Mouse (Mus musculus) gastrocnemius, postnatal 36 days (tissue): ENCODE measurements around the gene Mapk8ip2. TPM values are rescaled to one million over a fixed set of nuclear protein-coding genes. Genes with fewer than 3 reads are reported as not detected.
A peak's percentile ranks its signal among the peaks of the same experiment; 100 is the strongest.

Experiments used
- DNase-seq, 2 experiments: peaks; one replicate each; pipeline ENCODE4 v3.0.0; 2022
- intact Hi-C: fragments of 180-260 bp; cut with DNase I; formaldehyde crosslinking; loops from one replicate; pipeline ENCODE4 v1.15.1; 2025
- total RNA-seq, 2 experiments: library from RNA; stranded (reverse); gene quantifications; 2 replicates each; pipeline ENCODE4 v1.2.3; 2021

Mapk8ip2 gene
- total RNA-seq, 2 experiments from 2014 or later: 0.28 to 0.30 TPM

- no peak for DNase-seq
- intact Hi-C loops: no loop called here
Observed at GRCm38 (mm10) chr15:89477806-89478205, 24.1 kb downstream of the Mapk8ip2 start.

- no peak for DNase-seq
- intact Hi-C loops: no loop called here
Observed at GRCm38 (mm10) chr15:89478622-89479021, 24.9 kb downstream of the Mapk8ip2 start.

GRCm38 (mm10) chr15:89480584-89480983 is 26.9 kb downstream of the Mapk8ip2 start:
- intact Hi-C loops: no loop called here
- peak; percentile 61 for DNase-seq

GRCm38 (mm10) chr15:89488182-89488581 is 34.5 kb downstream of the Mapk8ip2 start:
- no peak for DNase-seq
- intact Hi-C loops: no loop called here

- no peak for DNase-seq
- intact Hi-C loops: no loop called here
Observed at GRCm38 (mm10) chr15:89488611-89489117, 35.0 kb downstream of the Mapk8ip2 start.

GRCm38 (mm10) chr15:89494970-89495369 is 41.3 kb downstream of the Mapk8ip2 start:
- intact Hi-C loops: no loop called here
- no peak for DNase-seq

GRCm38 (mm10) chr15:89496131-89496530 is 42.4 kb downstream of the Mapk8ip2 start:
- DNase-seq: no peak
- intact Hi-C loops: no loop called here

- intact Hi-C loops: no loop called here
- DNase-seq: no peak
Observed at GRCm38 (mm10) chr15:89496841-89497240, 43.1 kb downstream of the Mapk8ip2 start.

- intact Hi-C loops: no loop called here
- peak in 1 of 2 experiments; percentile 27 for DNase-seq
Observed at GRCm38 (mm10) chr15:89497391-89498048, 43.8 kb downstream of the Mapk8ip2 start.

GRCm38 (mm10) chr15:89498049-89498960 is 44.6 kb downstream of the Mapk8ip2 start:
- intact Hi-C loops: no loop called here
- DNase-seq: no peak

- intact Hi-C loops: no loop called here
- no peak for DNase-seq
Observed at GRCm38 (mm10) chr15:89498961-89499688, 45.4 kb downstream of the Mapk8ip2 start, which contains the start of gene Shank3. TSS of gene Shank3 (plus strand) at chr15:89499623.

- no peak for DNase-seq
- intact Hi-C loops: no loop called here
Observed at GRCm38 (mm10) chr15:89499784-89500220, 46.1 kb downstream of the Mapk8ip2 start.

GRCm38 (mm10) chr15:89500221-89500791 is 46.6 kb downstream of the Mapk8ip2 start:
- DNase-seq: no peak
- intact Hi-C loops: no loop called here

GRCm38 (mm10) chr15:89501321-89501720 is 47.6 kb downstream of the Mapk8ip2 start:
- intact Hi-C loops: no loop called here
- no peak for DNase-seq

- no peak for DNase-seq
- intact Hi-C loops: no loop called here
Observed at GRCm38 (mm10) chr15:89504838-89505237, 51.1 kb downstream of the Mapk8ip2 start.

- DNase-seq: no peak
- intact Hi-C loops: no loop called here
Observed at GRCm38 (mm10) chr15:89507751-89508150, 54.0 kb downstream of the Mapk8ip2 start.

GRCm38 (mm10) chr15:89512679-89513078 is 59.0 kb downstream of the Mapk8ip2 start:
- intact Hi-C loops: no loop called here
- no peak for DNase-seq
